Mouse (Mus musculus): Measurements from ENCODE around the gene Spo11. TPM values are rescaled to one million over a fixed set of nuclear protein-coding genes. Genes with fewer than 3 reads are reported as not detected.

The Spo11 gene
- 0.46 to 1.2 TPM (median 0.67 TPM) in 4 replicates for total RNA-seq (2023)

DNA sequence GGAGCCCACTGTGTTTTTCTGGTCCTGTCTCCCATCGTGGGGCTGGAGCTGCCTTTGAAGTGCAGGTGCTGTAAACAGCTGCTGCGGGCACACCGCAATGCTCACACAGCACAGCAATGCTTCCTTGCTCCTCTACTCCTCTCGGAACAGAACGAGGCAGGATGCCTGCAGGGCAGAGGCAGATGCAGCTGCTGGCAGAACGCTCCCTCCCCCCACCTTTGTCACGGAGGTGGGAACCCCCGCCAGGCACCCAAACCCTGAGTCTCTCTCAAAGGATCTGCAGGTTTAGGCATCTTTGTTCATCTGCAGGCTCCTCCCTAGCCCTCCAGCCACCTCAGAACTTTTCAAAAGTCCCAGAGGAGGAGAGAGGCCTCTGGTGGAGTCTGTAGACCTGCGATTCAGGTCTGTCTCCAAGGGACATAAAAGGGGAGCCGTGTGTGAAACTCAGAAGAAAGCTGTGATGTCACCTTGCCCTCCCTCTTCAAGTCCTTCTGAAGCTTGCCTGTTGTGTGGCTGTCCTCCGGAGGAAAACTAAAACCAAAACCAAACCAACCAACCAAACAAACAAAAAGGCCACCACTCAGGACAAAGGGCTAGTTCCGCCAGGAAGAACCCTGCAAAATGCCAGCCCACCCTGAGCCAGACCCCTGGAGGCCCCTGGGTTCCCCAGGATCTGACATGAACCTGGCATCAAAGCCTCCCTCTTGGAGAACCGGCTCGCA lies at the start of gene Spo11:
Gene Spo11 (plus strand): TSS at position 292 of the 722 bp plus-strand sequence.

GRCm38 (mm10) chr2:172940003-172940798 lies 37.3 kb upstream of the Spo11 start, which contains the start of gene Bmp7:
Bmp7 (minus strand) TSS chr2:172940321.

GRCm38 (mm10) chr2:172999630-173000284 lies 22.3 kb downstream of the Spo11 start, which contains the start of gene Rae1:
Rae1 (plus strand) TSS chr2:173000117.

DNA sequence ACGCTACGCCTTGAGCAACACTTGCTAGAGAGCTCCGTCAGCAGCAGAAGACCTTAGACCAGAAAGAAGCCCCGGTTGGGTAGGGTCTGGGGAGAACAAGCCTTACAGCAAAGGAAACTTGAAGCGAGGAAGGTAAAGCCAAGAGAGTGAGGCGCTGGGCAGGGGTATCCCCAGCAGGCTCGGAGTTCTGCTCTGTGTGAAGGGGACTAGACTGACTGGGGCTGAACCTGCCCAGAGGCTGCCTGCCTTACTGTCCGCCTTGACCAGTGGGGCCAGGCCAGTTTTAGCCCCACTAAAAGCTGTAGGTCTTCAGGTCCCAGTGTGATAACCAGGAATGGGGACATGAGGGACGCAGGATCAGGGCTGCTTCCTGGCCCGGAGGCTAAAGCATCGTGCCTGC lies 42.9 kb downstream of the Spo11 start, which contains the start of gene Rbm38:
Gene Rbm38 (plus strand): TSS at position 69 of the 400 bp plus-strand sequence.

Other genes starting within 250 kb of the Spo11 start
- gene Bmp7, start 37.4 kb upstream of the Spo11 start, total RNA-seq (2023), result not detected in 4 replicates
- 103 to 128 TPM (median 114 TPM) in 4 replicates for gene Rae1, start 22.4 kb downstream of the Spo11 start, total RNA-seq (2023)
- 160 to 190 TPM (median 173 TPM) in 4 replicates for gene Rbm38, start 42.8 kb downstream of the Spo11 start, total RNA-seq (2023)
- not detected in 4 replicates for gene Ctcfl, start 141.8 kb downstream of the Spo11 start, total RNA-seq (2023)
- gene Pck1, start 175.3 kb downstream of the Spo11 start, total RNA-seq (2023), result not detected in 4 replicates
- gene Zbp1, start 241.2 kb downstream of the Spo11 start, total RNA-seq (2023), result 26.2 to 37.6 TPM (median 30.7 TPM) in 4 replicates

All from B cell, adult 62 days (primary cell).